Mouse (Mus musculus) mesoderm, embryonic 11.5 days (tissue): ENCODE results near the gene Rbm48.
A peak's percentile ranks its signal among the peaks of the same experiment; 100 is the strongest.

Experiments used
- DNase-seq: peaks from one replicate; pipeline ENCODE4 v3.0.0-alpha.2; 2012; ENCODE audit warnings: low read depth, low spot score

Gene Rbm48

GRCm38 (mm10) chr5:3551481-3551880 is 44.9 kb downstream of the Rbm48 start:
- no peak for DNase-seq

DNA sequence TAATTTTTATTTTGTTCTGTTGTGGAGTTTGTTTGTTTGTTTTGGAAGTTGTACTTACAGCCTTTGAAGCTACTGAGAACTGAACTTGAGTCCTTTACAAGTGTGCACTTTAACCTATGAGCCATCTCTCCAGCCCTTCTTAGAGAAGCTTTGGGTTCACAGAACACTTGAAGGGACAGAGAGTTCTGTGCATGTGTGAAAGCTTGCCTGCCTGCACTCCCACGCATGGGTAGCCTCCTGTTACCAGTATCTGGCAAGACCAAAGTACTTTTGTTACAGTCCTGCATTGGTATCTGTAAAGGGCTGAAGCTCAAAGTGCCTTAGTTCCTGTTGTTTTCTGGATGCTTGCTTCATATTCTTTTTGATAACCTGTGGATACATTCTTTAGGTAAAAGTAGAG is 50.2 kb downstream of the Rbm48 start:
- no peak for DNase-seq

GRCm38 (mm10) chr5:3544480-3544769 is 52.0 kb downstream of the Rbm48 start:
- no peak for DNase-seq

- peak; percentile 96 for DNase-seq
These were observed 52.5 kb downstream of the Rbm48 start, which contains the start of gene Fam133b for GRCm38 (mm10) chr5:3543629-3544479. Gene Fam133b, plus strand, starts transcription at chr5:3543833.

DNA sequence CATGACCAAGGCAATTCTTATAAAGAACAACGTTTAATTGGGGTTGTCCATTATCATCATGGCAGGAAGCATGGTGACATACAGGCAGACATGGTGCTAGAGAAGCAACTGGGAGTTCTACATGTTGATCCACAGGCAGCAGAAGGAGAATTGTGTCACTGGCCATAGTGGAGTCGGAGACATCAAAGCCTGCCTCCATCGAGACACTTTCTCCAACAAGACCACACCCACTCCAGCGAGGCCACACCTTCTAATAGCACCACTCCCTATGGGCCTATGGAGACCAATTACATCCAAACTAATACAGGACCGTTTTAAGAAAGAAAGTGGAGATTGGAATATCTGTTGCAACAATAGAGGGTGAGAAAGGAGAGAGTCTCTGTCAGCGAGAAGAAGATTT is 54.5 kb downstream of the Rbm48 start:
- no peak for DNase-seq

GRCm38 (mm10) chr5:3538505-3539472 is 57.6 kb downstream of the Rbm48 start:
- DNase-seq = no peak

DNA sequence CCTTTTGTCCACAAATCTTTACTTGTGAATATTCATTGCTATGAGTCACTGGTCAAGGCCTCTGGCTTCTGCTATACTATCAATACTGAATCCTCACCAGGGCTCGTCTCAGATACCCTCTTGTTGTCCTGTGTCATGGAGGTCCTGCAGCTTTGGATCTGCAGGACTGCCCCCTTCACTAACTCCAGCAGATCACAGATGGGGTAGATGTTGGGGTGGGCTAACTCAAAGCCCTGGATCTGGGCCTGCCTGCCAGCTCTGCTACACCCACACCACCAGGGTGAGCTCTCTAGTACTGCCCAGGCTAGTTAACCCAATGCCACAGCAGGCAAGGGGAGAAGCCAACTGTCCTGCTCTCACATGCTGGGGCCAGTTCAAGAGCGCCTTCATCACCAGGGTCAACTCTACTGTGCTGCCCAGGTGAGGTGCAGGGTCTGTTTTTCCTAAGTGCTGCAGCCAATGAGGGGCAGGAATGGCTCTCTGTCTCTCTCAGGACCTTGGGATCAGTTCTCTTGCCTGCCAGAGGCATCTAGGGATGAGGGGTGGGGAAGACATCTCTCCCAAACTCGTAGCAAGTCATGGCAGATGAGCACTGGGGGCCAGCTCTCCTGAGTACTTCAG is 59.7 kb downstream of the Rbm48 start:
- DNase-seq = no peak
